Mouse (Mus musculus): ENCODE measurements around the gene Ubl5. TPM values are rescaled to one million over a fixed set of nuclear protein-coding genes. Genes with fewer than 3 reads are reported as not detected.

Ubl5 gene
- polyA plus RNA-seq, 1 experiment, result 316 TPM

- TF ChIP-seq CTCF (IDR thresholded peaks at IDR 0.05; ENCODE audit: low read depth, low read length) (no peak), POLR2A (IDR thresholded peaks at IDR 0.05; ENCODE audit: borderline replicate concordance, low read depth, low read length) (no peak)
- Histone ChIP-seq H3K4me1 (ENCODE audit: control insufficient read depth, insufficient read depth, low read length) (peaks cover under 1% of the 10 kb centered on the region; the same call in 1 of the 2 replicates), H3K27ac (ENCODE audit: insufficient read depth, low read depth, low read length) (no peak overlapping the region), H3K4me3 (ENCODE audit: insufficient read depth, low read length) (no peak overlapping the region)
Observed at GRCm38 (mm10) chr9:20666510-20667034, 23.9 kb downstream of the Ubl5 start.

- Histone ChIP-seq H3K27ac (ENCODE audit: insufficient read depth, low read depth, low read length) (no peak overlapping the region), H3K4me3 (ENCODE audit: insufficient read depth, low read length) (no peak overlapping the region), H3K4me1 (ENCODE audit: control insufficient read depth, insufficient read depth, low read length) (peaks cover 7% of the 10 kb centered on the region)
- TF ChIP-seq CTCF (IDR thresholded peaks at IDR 0.05; ENCODE audit: low read depth, low read length) (no peak), POLR2A (IDR thresholded peaks at IDR 0.05; ENCODE audit: borderline replicate concordance, low read depth, low read length) (no peak)
Observed at GRCm38 (mm10) chr9:20668065-20668464, 25.4 kb downstream of the Ubl5 start.

GRCm38 (mm10) chr9:20672047-20672446 is 29.4 kb downstream of the Ubl5 start:
- Histone ChIP-seq H3K4me1 (ENCODE audit: control insufficient read depth, insufficient read depth, low read length) (peaks cover 7% of the 10 kb centered on the region), H3K4me3 (ENCODE audit: insufficient read depth, low read length) (no peak overlapping the region), H3K27ac (ENCODE audit: insufficient read depth, low read depth, low read length) (no peak overlapping the region)
- TF ChIP-seq CTCF (IDR thresholded peaks at IDR 0.05; ENCODE audit: low read depth, low read length), result no peak
- TF ChIP-seq POLR2A (IDR thresholded peaks at IDR 0.05; ENCODE audit: borderline replicate concordance, low read depth, low read length), result no peak

- no peak overlapping the region for H3K4me3 ChIP-seq (ENCODE audit: insufficient read depth, low read length)
- H3K27ac ChIP-seq (ENCODE audit: insufficient read depth, low read depth, low read length), result no peak overlapping the region
- TF ChIP-seq POLR2A (IDR thresholded peaks at IDR 0.05; ENCODE audit: borderline replicate concordance, low read depth, low read length) (no peak), CTCF (IDR thresholded peaks at IDR 0.05; ENCODE audit: low read depth, low read length) (no peak)
- no peaks in the 10 kb centered on the region for H3K4me1 ChIP-seq (ENCODE audit: control insufficient read depth, insufficient read depth, low read length)
Observed at GRCm38 (mm10) chr9:20677892-20678291, 35.2 kb downstream of the Ubl5 start.

GRCm38 (mm10) chr9:20680378-20680958 is 37.8 kb downstream of the Ubl5 start:
- Histone ChIP-seq H3K4me3 (ENCODE audit: insufficient read depth, low read length) (no peak overlapping the region), H3K27ac (ENCODE audit: insufficient read depth, low read depth, low read length) (no peak overlapping the region), H3K4me1 (ENCODE audit: control insufficient read depth, insufficient read depth, low read length) (no peaks in the 10 kb centered on the region)
- TF ChIP-seq CTCF (IDR thresholded peaks at IDR 0.05; ENCODE audit: low read depth, low read length), result no peak
- no peak for TF ChIP-seq POLR2A (IDR thresholded peaks at IDR 0.05; ENCODE audit: borderline replicate concordance, low read depth, low read length)

- TF ChIP-seq POLR2A (IDR thresholded peaks at IDR 0.05; ENCODE audit: borderline replicate concordance, low read depth, low read length) (no peak), CTCF (IDR thresholded peaks at IDR 0.05; ENCODE audit: low read depth, low read length) (no peak)
- Histone ChIP-seq H3K4me1 (ENCODE audit: control insufficient read depth, insufficient read depth, low read length) (no peaks in the 10 kb centered on the region), H3K27ac (ENCODE audit: insufficient read depth, low read depth, low read length) (no peak overlapping the region), H3K4me3 (ENCODE audit: insufficient read depth, low read length) (no peak overlapping the region)
Observed at GRCm38 (mm10) chr9:20681546-20682388, 39.1 kb downstream of the Ubl5 start.

GRCm38 (mm10) chr9:20682389-20682722 is 39.7 kb downstream of the Ubl5 start:
- no peak for TF ChIP-seq CTCF (IDR thresholded peaks at IDR 0.05; ENCODE audit: low read depth, low read length)
- no peak for TF ChIP-seq POLR2A (IDR thresholded peaks at IDR 0.05; ENCODE audit: borderline replicate concordance, low read depth, low read length)
- no peak overlapping the region for H3K27ac ChIP-seq (ENCODE audit: insufficient read depth, low read depth, low read length)
- no peak overlapping the region for H3K4me3 ChIP-seq (ENCODE audit: insufficient read depth, low read length)

GRCm38 (mm10) chr9:20685081-20685861 is 42.6 kb downstream of the Ubl5 start:
- no peak for TF ChIP-seq POLR2A (IDR thresholded peaks at IDR 0.05; ENCODE audit: borderline replicate concordance, low read depth, low read length)
- TF ChIP-seq CTCF (IDR thresholded peaks at IDR 0.05; ENCODE audit: low read depth, low read length), result no peak
- H3K4me1 ChIP-seq (ENCODE audit: control insufficient read depth, insufficient read depth, low read length), result peaks cover 9% of the 10 kb centered on the region
- no peak overlapping the region for H3K27ac ChIP-seq (ENCODE audit: insufficient read depth, low read depth, low read length)
- no peak overlapping the region for H3K4me3 ChIP-seq (ENCODE audit: insufficient read depth, low read length)

More at GRCm38 (mm10) chr9:20682389-20682722, 39.7 kb downstream of the Ubl5 start:
- no peaks in the 10 kb centered on the region for H3K4me1 ChIP-seq (ENCODE audit: control insufficient read depth, insufficient read depth, low read length)

GRCm38 (mm10) chr9:20689403-20689802 is 46.7 kb downstream of the Ubl5 start:
- TF ChIP-seq POLR2A (IDR thresholded peaks at IDR 0.05; ENCODE audit: borderline replicate concordance, low read depth, low read length), result no peak
- TF ChIP-seq CTCF (IDR thresholded peaks at IDR 0.05; ENCODE audit: low read depth, low read length), result no peak

More at GRCm38 (mm10) chr9:20689403-20689802, 46.7 kb downstream of the Ubl5 start:
- Histone ChIP-seq H3K4me3 (ENCODE audit: insufficient read depth, low read length) (no peak overlapping the region), H3K27ac (ENCODE audit: insufficient read depth, low read depth, low read length) (no peak overlapping the region), H3K4me1 (ENCODE audit: control insufficient read depth, insufficient read depth, low read length) (peaks cover 14% of the 10 kb centered on the region)
